In genomic region chr6:106822329-106822728, GRCm38 (mm10) we compare ENCODE assay signal across 8 mouse cellular contexts. TPM values are rescaled to one million over a fixed set of nuclear protein-coding genes. Genes with fewer than 3 reads are reported as not detected.
A peak's percentile ranks its signal among the peaks of the same experiment; 100 is the strongest.
DNase-seq lines count a peak whose midpoint lies in the region; ATAC-seq and TF ChIP-seq lines count a peak whose summit lies in the region.

No protein-coding gene starts in this region.

- H3K4me1 ChIP-seq in forebrain, embryonic 11.5 days (replicated peaks; ENCODE audit: control insufficient read depth, insufficient read depth, low read length) = no peaks in the 10 kb centered on the region
- H3K4me1 ChIP-seq in forebrain, embryonic 15.5 days = no peaks in the 10 kb centered on the region
- no peaks in the 10 kb centered on the region for H3K4me1 ChIP-seq in neural tube, embryonic 11.5 days (ENCODE audit: control insufficient read depth, insufficient read depth, low read length)
- no peaks in the 10 kb centered on the region for H3K4me1 ChIP-seq in forebrain, postnatal 0 days (ENCODE audit: insufficient read depth)
- H3K4me1 ChIP-seq in midbrain, postnatal 0 days (ENCODE audit: insufficient read depth, low read length) = no peaks in the 10 kb centered on the region

- no peaks in the 10 kb centered on the region for H3K9me3 ChIP-seq in forebrain, embryonic 11.5 days (ENCODE audit: control insufficient read depth, low read length)
- H3K9me3 ChIP-seq in forebrain, embryonic 15.5 days = no peaks in the 10 kb centered on the region
- no peaks in the 10 kb centered on the region for H3K9me3 ChIP-seq in neural tube, embryonic 11.5 days (ENCODE audit: control insufficient read depth, low read length)
- no peaks in the 10 kb centered on the region for H3K9me3 ChIP-seq in forebrain, postnatal 0 days (ENCODE audit: low read length)
- no peaks in the 10 kb centered on the region for H3K9me3 ChIP-seq in midbrain, postnatal 0 days (ENCODE audit: low read length)

- H3K4me2 ChIP-seq in forebrain, embryonic 11.5 days (ENCODE audit: low read depth, low read length, severe bottlenecking) = no peak overlapping the region
- H3K4me2 ChIP-seq in forebrain, embryonic 15.5 days (replicated peaks) = no peak overlapping the region
- no peak overlapping the region for H3K4me2 ChIP-seq in neural tube, embryonic 11.5 days (ENCODE audit: low read depth)
- H3K4me2 ChIP-seq in forebrain, postnatal 0 days (ENCODE audit: low read depth) = no peak overlapping the region
- H3K4me2 ChIP-seq in midbrain, postnatal 0 days (ENCODE audit: low read depth, low read length, poor library complexity, severe bottlenecking) = no peak overlapping the region

- no peaks in the 10 kb centered on the region for H3K27me3 ChIP-seq in forebrain, embryonic 11.5 days (ENCODE audit: control insufficient read depth, insufficient read depth, low read length)
- no peaks in the 10 kb centered on the region for H3K27me3 ChIP-seq in forebrain, embryonic 15.5 days
- H3K27me3 ChIP-seq in neural tube, embryonic 11.5 days (ENCODE audit: control insufficient read depth, insufficient read depth, low read length) = no peaks in the 10 kb centered on the region
- H3K27me3 ChIP-seq in forebrain, postnatal 0 days (ENCODE audit: insufficient read depth, low read length) = no peaks in the 10 kb centered on the region
- no peaks in the 10 kb centered on the region for H3K27me3 ChIP-seq in midbrain, postnatal 0 days (ENCODE audit: insufficient read depth, low read length)

- peak; percentile 79 for TF ChIP-seq CTCF in forebrain, postnatal 0 days (IDR thresholded peaks at IDR 0.05; ENCODE audit: low read depth)
- TF ChIP-seq CTCF in midbrain, postnatal 0 days (IDR thresholded peaks at IDR 0.05) = peak; percentile 86

- no peak overlapping the region for H3K27ac ChIP-seq in forebrain, embryonic 11.5 days (ENCODE audit: low read depth, low read length)
- H3K27ac ChIP-seq in forebrain, embryonic 15.5 days (replicated peaks) = no peak overlapping the region
- no peak overlapping the region for H3K27ac ChIP-seq in neural tube, embryonic 11.5 days (ENCODE audit: low read depth, low read length)
- no peak overlapping the region for H3K27ac ChIP-seq in forebrain, postnatal 0 days (ENCODE audit: low read depth, low read length)
- H3K27ac ChIP-seq in midbrain, postnatal 0 days (ENCODE audit: low read depth, low read length) = no peak overlapping the region

- no peak overlapping the region for H3K4me3 ChIP-seq in forebrain, embryonic 11.5 days (ENCODE audit: low read depth, low read length)
- H3K4me3 ChIP-seq in forebrain, embryonic 15.5 days = no peak overlapping the region
- no peak overlapping the region for H3K4me3 ChIP-seq in neural tube, embryonic 11.5 days (ENCODE audit: low read depth, low read length)
- no peak overlapping the region for H3K4me3 ChIP-seq in forebrain, postnatal 0 days (ENCODE audit: low read depth, low read length)
- no peak overlapping the region for H3K4me3 ChIP-seq in midbrain, postnatal 0 days (ENCODE audit: low read depth, low read length)

- no peak overlapping the region for H3K9ac ChIP-seq in forebrain, embryonic 11.5 days (ENCODE audit: low read length)
- H3K9ac ChIP-seq in forebrain, embryonic 15.5 days (replicated peaks) = no peak overlapping the region
- no peak overlapping the region for H3K9ac ChIP-seq in neural tube, embryonic 11.5 days (ENCODE audit: low read length)
- H3K9ac ChIP-seq in forebrain, postnatal 0 days = no peak overlapping the region
- no peak overlapping the region for H3K9ac ChIP-seq in midbrain, postnatal 0 days (replicated peaks; ENCODE audit: low read length, poor library complexity, severe bottlenecking)

- no peaks in the 10 kb centered on the region for H3K36me3 ChIP-seq in forebrain, embryonic 11.5 days (ENCODE audit: control insufficient read depth, insufficient read depth, low read length)
- H3K36me3 ChIP-seq in forebrain, embryonic 15.5 days = no peaks in the 10 kb centered on the region
- H3K36me3 ChIP-seq in neural tube, embryonic 11.5 days (ENCODE audit: control insufficient read depth, insufficient read depth, low read length) = no peaks in the 10 kb centered on the region
- no peaks in the 10 kb centered on the region for H3K36me3 ChIP-seq in forebrain, postnatal 0 days (ENCODE audit: insufficient read depth)
- H3K36me3 ChIP-seq in midbrain, postnatal 0 days (ENCODE audit: insufficient read depth, low read length) = no peaks in the 10 kb centered on the region

- peak; percentile 49; the same call in 1 of the 2 replicates for ATAC-seq in forebrain, embryonic 11.5 days (replicated peaks; ENCODE audit: low FRiP score)
- ATAC-seq in forebrain, embryonic 15.5 days (replicated peaks) = no peak
- ATAC-seq in neural tube, embryonic 11.5 days (ENCODE audit: insufficient read depth, low FRiP score, low TSS enrichment) = peak; percentile 48; the same call in 1 of the 2 replicates
- no peak for ATAC-seq in forebrain, postnatal 0 days
- ATAC-seq in midbrain, postnatal 0 days (ENCODE audit: low FRiP score) = no peak
- ATAC-seq in activated CD4-positive, CD25-positive, alpha-beta regulatory T cell, adult 4 months = no peak

- WGBS in forebrain, embryonic 11.5 days = 52% methylated on average over 1 of the region's 1 CpGs
- WGBS in forebrain, embryonic 15.5 days = 50% methylated on average over 1 of the region's 1 CpGs
- 86% methylated on average over 1 of the region's 1 CpGs for WGBS in neural tube, embryonic 11.5 days
- WGBS in forebrain, postnatal 0 days = 44% methylated on average over 1 of the region's 1 CpGs
- WGBS in midbrain, postnatal 0 days = 43% methylated on average over 1 of the region's 1 CpGs

- peak; percentile 56 for DNase-seq in forebrain, embryonic 11.5 days (ENCODE audit: low spot score)
- peak; percentile 15 for DNase-seq in neural tube, embryonic 11.5 days (ENCODE audit: low spot score)
- no peak for DNase-seq in neural tube, embryonic 10.5 days (ENCODE audit: extremely low spot score, low spot score)
- DNase-seq in forebrain, postnatal 0 days = peak; percentile 75
- DNase-seq in midbrain, postnatal 0 days (ENCODE audit: low spot score) = peak; percentile 88
- no peak for DNase-seq in spleen, postnatal 10 days (ENCODE audit: low spot score in 2 of 2)

RNA-seq across cellular contexts. Expression of gene Crbn, which starts 22.5 kb away (rescaled TPM):
- 44.0 and 47.4 TPM in 2 replicates for polyA plus RNA-seq in forebrain, embryonic 11.5 days (2014; fragmentation: Nextera tagmentation; extraction: Ambion mirVana)
- polyA plus RNA-seq in forebrain, embryonic 15.5 days (2015; fragmentation: Nextera tagmentation; extraction: Ambion mirVana) = 60.2 and 64.2 TPM in 2 replicates
- 54.5 and 58.4 TPM in 2 replicates for polyA plus RNA-seq in neural tube, embryonic 11.5 days (2014; fragmentation: Nextera tagmentation; extraction: Ambion mirVana)
- total RNA-seq in forebrain, postnatal 0 days (2014; rRNA removed) = 70.4 and 70.9 TPM in 2 replicates
- polyA plus RNA-seq in forebrain, postnatal 0 days (2015; fragmentation: Nextera tagmentation; extraction: Ambion mirVana) = 51.3 and 53.3 TPM in 2 replicates
- 48.0 and 53.1 TPM in 2 replicates for total RNA-seq in midbrain, postnatal 0 days (2014; rRNA removed)
- polyA plus RNA-seq in midbrain, postnatal 0 days (2015; fragmentation: Nextera tagmentation; extraction: Ambion mirVana) = 51.2 and 53.8 TPM in 2 replicates
- 100 to 1,000 TPM; 174 to 195 TPM for polyA plus RNA-seq in activated CD4-positive, CD25-positive, alpha-beta regulatory T cell, adult 4 months (2017; shearing (Covaris generic))

RNA-seq across cellular contexts. Expression of gene Trnt1, which starts 53.4 kb away (rescaled TPM):
- 77.5 and 89.6 TPM in 2 replicates for polyA plus RNA-seq in forebrain, embryonic 11.5 days (2014; fragmentation: Nextera tagmentation; extraction: Ambion mirVana)
- polyA plus RNA-seq in forebrain, embryonic 15.5 days (2015; fragmentation: Nextera tagmentation; extraction: Ambion mirVana) = 67.4 and 71.6 TPM in 2 replicates
- 72.1 and 74.2 TPM in 2 replicates for polyA plus RNA-seq in neural tube, embryonic 11.5 days (2014; fragmentation: Nextera tagmentation; extraction: Ambion mirVana)
- 69.5 and 73.0 TPM in 2 replicates for total RNA-seq in forebrain, postnatal 0 days (2014; rRNA removed)
- polyA plus RNA-seq in forebrain, postnatal 0 days (2015; fragmentation: Nextera tagmentation; extraction: Ambion mirVana) = 53.9 and 58.2 TPM in 2 replicates
- 20.8 and 34.5 TPM in 2 replicates for total RNA-seq in midbrain, postnatal 0 days (2014; rRNA removed)
- 51.5 and 54.8 TPM in 2 replicates for polyA plus RNA-seq in midbrain, postnatal 0 days (2015; fragmentation: Nextera tagmentation; extraction: Ambion mirVana)
- 100 to 1,000 TPM in 1 of 2 experiments, 10 to 100 TPM in 1; 89.5 to 104 TPM for polyA plus RNA-seq in activated CD4-positive, CD25-positive, alpha-beta regulatory T cell, adult 4 months (2017; shearing (Covaris generic))

Comparison
In these comparisons a context has a peak if more than half of its experiments do, and no peak if none do; other contexts are left out.
1. ATAC-seq: peak in forebrain, embryonic 11.5 days (single experiment) and neural tube, embryonic 11.5 days (single experiment); none in forebrain, embryonic 15.5 days (single experiment), forebrain, postnatal 0 days (single experiment), midbrain, postnatal 0 days (single experiment) and activated CD4-positive, CD25-positive, alpha-beta regulatory T cell, adult 4 months (single experiment).
2. DNase-seq: peak in forebrain, embryonic 11.5 days (single experiment), neural tube, embryonic 11.5 days (single experiment), forebrain, postnatal 0 days (single experiment) and midbrain, postnatal 0 days (single experiment); none in neural tube, embryonic 10.5 days (single experiment) and spleen, postnatal 10 days (0 of 2).